Mouse (Mus musculus): ENCODE data around the gene B020031M17Rik.
"Not testable (repeated sequence)": the region's sequence is repeated elsewhere in the genome, so short reads cannot be mapped to it uniquely, and the experiment has no call there.

GRCm38 (mm10) chr13:119950706-119951105, at the start of gene B020031M17Rik:
- TF ChIP-seq POLR2A, EP300 (IDR thresholded peaks at IDR 0.05; ENCODE audit: insufficient read depth, low read depth, low read length): not testable (repeated sequence)

All from heart, adult 2 months (tissue).